Mouse (Mus musculus): ENCODE measurements around the gene D930007J09Rik.

DNA sequence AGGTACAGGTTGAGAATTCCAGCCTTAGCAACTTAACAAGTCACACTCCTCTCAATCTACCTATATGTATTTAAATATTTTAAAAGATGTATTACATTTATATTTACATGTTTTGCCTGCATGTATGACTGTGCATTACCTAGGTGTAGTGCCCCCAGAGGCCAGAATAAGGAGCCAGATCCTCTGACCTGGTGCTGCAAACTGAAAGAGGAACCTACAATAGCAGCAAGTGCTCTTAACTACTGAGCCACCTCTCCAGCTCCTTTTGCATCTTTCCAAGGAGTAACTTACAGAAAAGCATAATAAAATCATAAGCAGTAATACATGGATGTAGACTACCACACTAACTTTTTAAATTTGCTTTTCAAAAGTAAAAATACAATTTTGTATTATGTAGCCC lies 1.8 kb downstream of the D930007J09Rik start:
- TF ChIP-seq POLR2A (IDR thresholded peaks at IDR 0.05; ENCODE audit: insufficient read length, low read depth) (no peak), CEBPB (IDR thresholded peaks at IDR 0.05; ENCODE audit: insufficient read depth, poor library complexity, severe bottlenecking) (no peak), TCF12 (IDR thresholded peaks at IDR 0.05; ENCODE audit: insufficient read depth, poor library complexity, severe bottlenecking) (no peak), E2F4 (IDR thresholded peaks at IDR 0.05; ENCODE audit: insufficient read depth) (no peak), POLR2AphosphoS2 (IDR thresholded peaks at IDR 0.05; ENCODE audit: insufficient read length, low read depth) (no peak), MYOG (IDR thresholded peaks at IDR 0.05; ENCODE audit: control insufficient read depth in 1 of 3, insufficient read depth in 1 of 3, insufficient read length in 2 of 3, low read depth in 2 of 3) (no peak), MAX (IDR thresholded peaks at IDR 0.05; ENCODE audit: low read depth) (no peak), USF1 (IDR thresholded peaks at IDR 0.05; ENCODE audit: low read depth) (no peak), TCF3 (IDR thresholded peaks at IDR 0.05; ENCODE audit: insufficient read length, low read depth) (no peak), MYOD1 (IDR thresholded peaks at IDR 0.05; ENCODE audit: control insufficient read depth in 1 of 3, insufficient read length in 2 of 3, low read depth in 2 of 3) (no peak)

Data from myocyte (in vitro differentiated cells).